Mouse (Mus musculus): ENCODE measurements around the gene Xdh.

DNA sequence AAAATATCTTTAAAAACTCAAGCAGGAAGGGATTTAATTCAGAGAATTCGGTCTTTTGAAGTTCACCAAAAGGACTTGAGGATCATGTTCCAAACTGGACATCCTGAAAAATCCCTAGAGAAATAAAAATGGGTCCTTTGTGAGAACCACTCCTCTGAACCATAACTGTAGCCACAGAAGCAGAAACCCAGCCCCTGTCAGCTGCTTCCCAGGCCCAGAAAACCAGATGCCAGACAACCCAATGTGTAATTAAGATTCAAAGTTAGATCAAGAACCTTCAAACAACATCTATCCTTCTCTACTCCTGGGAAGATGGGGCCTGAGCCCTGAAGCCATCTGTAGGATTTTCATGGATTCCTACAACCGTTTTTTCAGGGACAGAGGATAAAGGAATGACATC, 36.6 kb upstream of the Xdh start:
- TF ChIP-seq POLR2A (IDR thresholded peaks at IDR 0.05; ENCODE audit: insufficient read depth, low read depth, low read length): no peak
- no peak for TF ChIP-seq CTCF (IDR thresholded peaks at IDR 0.05)
- TF ChIP-seq EP300 (IDR thresholded peaks at IDR 0.05; ENCODE audit: insufficient read depth, low read depth, low read length): no peak
